Mouse (Mus musculus): ENCODE results near the gene 9530077C05Rik.
A peak's percentile ranks its signal among the peaks of the same experiment; 100 is the strongest.

Gene 9530077C05Rik

GRCm38 (mm10) chr9:22455041-22455440 is 43.7 kb downstream of the 9530077C05Rik start:
- no peak for DNase-seq (ENCODE audit: low read depth, low spot score)

GRCm38 (mm10) chr9:22457142-22457835 is 46.0 kb downstream of the 9530077C05Rik start:
- no peak for DNase-seq (ENCODE audit: low read depth, low spot score)

GRCm38 (mm10) chr9:22461946-22462345 is 50.6 kb downstream of the 9530077C05Rik start:
- peak; percentile 40 for DNase-seq (ENCODE audit: low read depth, low spot score)

- no peak for DNase-seq (ENCODE audit: low read depth, low spot score)
These were observed 54.9 kb downstream of the 9530077C05Rik start for GRCm38 (mm10) chr9:22466212-22466611.

GRCm38 (mm10) chr9:22467371-22468169 is 56.3 kb downstream of the 9530077C05Rik start:
- DNase-seq (ENCODE audit: low read depth, low spot score) = peak; percentile 40

GRCm38 (mm10) chr9:22468170-22468898 is 57.0 kb downstream of the 9530077C05Rik start:
- DNase-seq (ENCODE audit: low read depth, low spot score) = peak; percentile 83

- peak; percentile 20 for DNase-seq (ENCODE audit: low read depth, low spot score)
These were observed 57.6 kb downstream of the 9530077C05Rik start for GRCm38 (mm10) chr9:22468899-22469259.

GRCm38 (mm10) chr9:22469643-22470042 is 58.3 kb downstream of the 9530077C05Rik start, which contains the start of gene Rp9:
Gene Rp9 (minus strand): TSS chr9:22469743.
- no peak for DNase-seq (ENCODE audit: low read depth, low spot score)

GRCm38 (mm10) chr9:22475424-22475868 is 64.1 kb downstream of the 9530077C05Rik start, which contains the start of gene Bbs9:
Gene Bbs9 (plus strand): TSS chr9:22475715.
- DNase-seq (ENCODE audit: low read depth, low spot score) = peak; percentile 93

GRCm38 (mm10) chr9:22476265-22476664 is 65.0 kb downstream of the 9530077C05Rik start:
- DNase-seq (ENCODE audit: low read depth, low spot score) = peak; percentile 28

- no peak for DNase-seq (ENCODE audit: low read depth, low spot score)
These were observed 67.6 kb downstream of the 9530077C05Rik start for GRCm38 (mm10) chr9:22478946-22479345.

GRCm38 (mm10) chr9:22483866-22484561 is 72.7 kb downstream of the 9530077C05Rik start:
- peak; percentile 48 for DNase-seq (ENCODE audit: low read depth, low spot score)

GRCm38 (mm10) chr9:22484562-22485308 is 73.4 kb downstream of the 9530077C05Rik start:
- DNase-seq (ENCODE audit: low read depth, low spot score) = peak; percentile 11

- DNase-seq (ENCODE audit: low read depth, low spot score) = peak; percentile 21
These were observed 74.9 kb downstream of the 9530077C05Rik start for GRCm38 (mm10) chr9:22486211-22486610.

- no peak for DNase-seq (ENCODE audit: low read depth, low spot score)
These were observed 77.7 kb downstream of the 9530077C05Rik start for GRCm38 (mm10) chr9:22488963-22489362.
